Mouse (Mus musculus) left cerebral cortex, postnatal 14 days (tissue): Measurements from ENCODE around the gene Thra. TPM values are rescaled to one million over a fixed set of nuclear protein-coding genes. Genes with fewer than 3 reads are reported as not detected.

Experiments used
- DNase-seq, 2 experiments: peaks; one replicate each; pipeline ENCODE4 v3.0.0; 2021 to 2022; ENCODE audit warnings: low spot score in 2 of 2, mixed read lengths in 1 of 2
- intact Hi-C: fragments of 180-260 bp; cut with DNase I; formaldehyde crosslinking; loops from one replicate; pipeline ENCODE4 v1.15.1; 2025
- total RNA-seq, 2 experiments: library from RNA; stranded (reverse); gene quantifications; 2 replicates each; pipeline ENCODE4 v1.2.3; 2021

The Thra gene
- total RNA-seq, 2 experiments from 2014 or later = 962 to 1,004 TPM

- DNase-seq = peak; percentile 73 to 83
- intact Hi-C loops = loop anchor here (1.0 kb wide), 1 partner anchor 13 kb away; no protein-coding TSS in a partner anchor
These were observed 14.3 kb downstream of the Thra start for GRCm38 (mm10) chr11:98754621-98755181.

DNA sequence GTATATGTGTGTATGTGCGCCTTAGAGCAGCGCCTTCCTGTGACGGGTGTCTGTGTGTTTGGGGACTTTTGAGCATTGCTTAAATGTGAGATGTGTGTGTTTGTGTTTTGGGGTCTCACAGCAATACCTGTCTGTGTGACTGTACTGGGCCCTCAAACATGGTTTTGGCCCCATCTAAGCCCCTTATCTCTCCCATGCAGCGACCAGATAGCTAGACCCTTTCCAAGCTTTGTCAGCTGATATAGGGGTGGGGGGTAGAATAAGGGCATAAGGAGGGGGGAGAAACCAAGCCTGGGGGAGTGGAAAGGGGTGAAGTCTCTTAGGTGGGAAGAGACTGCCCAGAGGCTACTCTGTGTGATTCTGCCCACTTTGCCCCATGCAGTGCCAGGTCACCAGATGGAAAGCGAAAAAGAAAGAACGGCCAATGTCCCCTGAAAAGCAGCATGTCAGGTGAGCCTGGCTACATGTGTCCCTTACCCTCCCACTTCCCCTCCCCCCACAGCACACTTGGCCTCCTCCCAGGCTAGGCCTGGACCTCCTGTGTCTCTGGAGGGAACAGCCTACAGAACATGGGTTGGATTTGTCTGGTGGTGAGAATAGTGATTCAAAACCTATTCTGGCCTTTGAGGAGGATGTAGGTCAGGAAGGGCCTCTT is 15.4 kb downstream of the Thra start:
- DNase-seq = no peak
- intact Hi-C loops = loop anchor here (1.0 kb wide), 1 partner anchor 15 kb away; no protein-coding TSS in a partner anchor

- intact Hi-C loops = no loop called here
- DNase-seq = no peak
These were observed 16.3 kb downstream of the Thra start for GRCm38 (mm10) chr11:98756711-98757110.

- intact Hi-C loops = loop anchor here (2.0 kb wide), 1 partner anchor 45 kb away; no protein-coding TSS in a partner anchor
- no peak for DNase-seq
These were observed 21.5 kb downstream of the Thra start for GRCm38 (mm10) chr11:98761939-98762338.

DNA sequence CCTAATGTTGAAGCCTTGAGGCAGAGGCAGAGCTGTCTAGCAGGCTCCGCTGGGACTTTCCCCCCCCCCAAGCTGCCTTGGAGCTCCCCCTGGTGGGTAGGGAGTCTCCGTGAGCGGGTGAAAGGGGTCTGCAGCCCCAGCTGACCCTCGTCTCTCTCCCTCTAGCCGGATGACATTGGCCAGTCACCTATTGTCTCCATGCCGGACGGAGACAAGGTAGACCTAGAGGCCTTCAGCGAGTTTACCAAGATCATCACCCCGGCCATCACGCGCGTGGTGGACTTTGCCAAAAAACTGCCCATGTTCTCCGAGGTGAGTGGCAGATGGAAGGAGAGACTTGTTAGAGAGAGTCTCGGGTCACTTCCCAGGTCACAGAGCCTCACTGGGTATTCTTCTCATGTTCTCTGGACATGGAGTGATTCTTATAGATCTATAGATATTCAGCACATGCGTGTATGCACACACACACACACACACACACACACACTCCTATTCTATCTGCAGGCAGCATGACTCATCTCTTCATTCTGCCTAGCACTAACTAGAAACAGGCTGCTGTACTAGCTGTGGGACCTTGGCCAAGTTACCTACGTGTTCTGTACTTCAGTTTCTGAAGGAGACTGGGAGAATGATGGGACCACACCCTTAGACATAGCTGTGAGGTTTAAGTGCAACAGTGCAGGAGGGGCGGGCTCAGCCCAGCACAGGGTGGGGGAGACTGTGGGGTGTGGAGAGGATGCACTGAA is 22.5 kb downstream of the Thra start:
- intact Hi-C loops = no loop called here
- DNase-seq = peak; percentile 71 to 91

- DNase-seq = no peak
- intact Hi-C loops = no loop called here
These were observed 23.0 kb downstream of the Thra start for GRCm38 (mm10) chr11:98763502-98763861.

- DNase-seq = no peak
These were observed 23.7 kb downstream of the Thra start for GRCm38 (mm10) chr11:98764091-98764490.

DNA sequence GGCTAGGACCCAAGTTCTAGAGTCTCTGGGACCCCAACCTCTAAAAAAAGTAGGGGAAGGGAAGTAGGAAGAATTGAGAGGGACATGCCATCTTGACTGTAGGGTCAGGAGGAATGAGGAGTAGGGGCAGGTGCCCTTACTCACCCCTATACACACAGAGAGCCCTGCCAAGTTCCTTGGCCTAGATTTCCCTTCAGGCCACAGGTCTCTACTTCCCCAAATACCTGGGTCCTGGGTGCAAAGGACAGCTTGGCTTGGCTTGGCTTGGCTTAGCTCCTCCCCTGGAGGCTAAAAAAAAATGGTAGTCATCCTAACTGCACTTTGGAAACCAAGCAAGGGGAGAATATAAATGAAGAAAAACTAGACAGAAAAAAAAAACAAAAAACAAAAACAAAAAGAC is 24.3 kb downstream of the Thra start:
- DNase-seq = no peak
- intact Hi-C loops = no loop called here

More at GRCm38 (mm10) chr11:98764091-98764490, 23.7 kb downstream of the Thra start:
- intact Hi-C loops = no loop called here

GRCm38 (mm10) chr11:98765421-98766309 is 25.2 kb downstream of the Thra start:
- no peak for DNase-seq
- intact Hi-C loops = no loop called here

GRCm38 (mm10) chr11:98766346-98766745 is 25.9 kb downstream of the Thra start:
- DNase-seq = no peak
- intact Hi-C loops = no loop called here

DNA sequence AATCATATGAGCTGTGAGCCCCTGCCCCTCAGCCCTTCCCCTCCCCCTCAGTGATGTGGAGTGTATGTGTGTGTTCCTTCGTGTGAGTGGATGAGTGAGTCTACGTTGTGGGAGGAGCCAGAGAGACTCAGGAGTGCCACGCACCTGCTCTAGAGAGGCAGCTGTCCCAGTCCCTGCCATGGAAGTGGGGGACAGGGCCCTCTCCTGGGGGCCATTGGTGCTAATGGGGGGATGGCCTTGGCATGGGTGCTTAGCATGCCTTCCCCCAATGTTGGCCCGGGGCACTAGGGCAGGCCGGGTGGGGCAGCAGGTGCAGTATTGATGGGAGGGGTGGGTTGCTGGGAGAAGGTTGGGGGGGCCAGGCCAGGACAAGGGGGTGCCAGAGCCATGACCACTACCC is 26.4 kb downstream of the Thra start:
- no peak for DNase-seq
- intact Hi-C loops = no loop called here

DNA sequence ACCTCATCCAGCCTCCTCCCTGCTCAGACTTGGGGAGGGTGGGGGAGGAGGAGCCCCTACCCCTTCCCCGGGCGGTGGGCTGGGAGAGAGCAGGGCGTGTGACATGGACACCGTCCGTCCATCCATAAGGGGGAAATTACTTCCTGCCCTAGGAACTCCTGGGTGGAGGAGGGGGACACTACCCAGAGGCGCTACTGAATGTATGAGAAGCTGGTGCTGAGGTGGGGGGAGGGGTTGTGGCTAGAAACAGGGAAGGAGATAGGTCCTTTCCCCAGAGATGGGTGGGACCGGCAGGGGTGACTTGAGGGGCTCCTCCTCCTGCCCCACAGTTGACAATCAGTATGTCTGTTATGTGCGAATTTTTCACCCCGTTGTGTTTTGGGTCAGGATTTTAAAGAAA is 26.8 kb downstream of the Thra start:
- DNase-seq = peak in 1 of 2 experiments; percentile 87
- intact Hi-C loops = no loop called here

- intact Hi-C loops = no loop called here
- no peak for DNase-seq
These were observed 27.3 kb downstream of the Thra start for GRCm38 (mm10) chr11:98767713-98768112.

DNA sequence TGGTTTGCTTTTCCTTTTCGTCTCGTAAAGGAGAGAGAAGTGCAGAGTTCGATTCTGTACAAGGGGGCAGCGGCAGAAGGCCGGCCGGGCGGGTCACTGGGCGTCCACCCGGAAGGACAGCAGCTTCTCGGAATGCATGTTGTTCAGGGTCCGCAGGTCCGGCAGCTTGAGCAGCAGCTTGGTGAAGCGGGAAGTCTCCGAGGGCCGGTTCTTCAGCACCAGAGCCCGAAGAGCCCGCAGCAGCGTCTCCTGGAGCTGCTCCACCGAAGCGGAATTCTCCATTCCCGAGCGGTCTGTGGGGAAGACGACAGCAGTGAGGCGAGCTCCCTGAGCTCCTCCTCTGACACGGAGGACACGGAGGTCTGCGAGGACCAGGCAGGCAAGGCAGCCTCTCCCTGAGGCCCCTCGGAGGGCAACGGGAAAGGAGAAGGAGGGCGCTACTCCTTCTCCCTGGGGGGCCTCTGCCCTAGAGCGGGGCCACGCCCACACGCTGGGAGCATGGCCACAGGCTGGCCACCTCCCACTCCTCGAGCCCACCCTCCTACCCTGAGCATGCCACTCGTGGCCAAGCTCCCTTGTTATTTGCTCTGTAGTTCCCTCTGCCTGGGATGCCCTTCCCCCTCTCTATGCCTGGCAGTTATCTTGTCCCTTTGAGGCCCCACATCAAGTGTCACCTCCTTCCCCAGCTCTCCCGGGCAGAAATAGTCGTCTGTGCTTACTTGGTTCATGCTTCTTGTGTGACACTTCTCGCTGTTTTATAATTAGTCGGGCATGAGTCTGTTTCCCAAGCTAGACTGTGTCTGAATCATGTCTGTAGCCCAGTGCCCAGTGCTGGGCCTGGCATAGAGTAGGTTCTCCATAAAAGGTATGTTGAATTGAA is 27.9 kb downstream of the Thra start:
- intact Hi-C loops = no loop called here
- DNase-seq = no peak

- intact Hi-C loops = no loop called here
- no peak for DNase-seq
These were observed 28.8 kb downstream of the Thra start for GRCm38 (mm10) chr11:98769007-98769954.

- intact Hi-C loops = no loop called here
- peak in 1 of 2 experiments; percentile 79 for DNase-seq
These were observed 29.9 kb downstream of the Thra start for GRCm38 (mm10) chr11:98770096-98770975.

DNA sequence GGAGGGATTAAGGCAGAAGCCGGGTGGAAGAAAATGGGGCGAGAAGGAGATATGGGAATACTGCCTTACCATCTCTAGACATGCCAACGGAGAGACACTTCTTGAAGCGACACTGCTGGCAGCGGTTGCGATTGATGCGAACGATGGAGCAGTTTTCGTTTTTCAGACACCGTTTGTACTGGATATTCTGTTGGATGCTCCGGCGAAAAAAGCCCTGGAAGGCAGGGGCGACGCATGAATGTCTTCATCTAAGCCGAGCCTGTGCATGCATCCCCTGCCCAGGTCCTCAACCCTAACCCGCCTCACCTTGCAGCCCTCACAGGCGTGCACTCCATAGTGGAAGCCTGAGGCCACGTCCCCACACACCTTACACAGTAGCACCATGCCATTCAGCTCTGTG is 30.7 kb downstream of the Thra start:
- intact Hi-C loops = no loop called here
- no peak for DNase-seq
